Comparison of ENCODE assay signal across 8 mouse cellular contexts in the genomic region with DNA sequence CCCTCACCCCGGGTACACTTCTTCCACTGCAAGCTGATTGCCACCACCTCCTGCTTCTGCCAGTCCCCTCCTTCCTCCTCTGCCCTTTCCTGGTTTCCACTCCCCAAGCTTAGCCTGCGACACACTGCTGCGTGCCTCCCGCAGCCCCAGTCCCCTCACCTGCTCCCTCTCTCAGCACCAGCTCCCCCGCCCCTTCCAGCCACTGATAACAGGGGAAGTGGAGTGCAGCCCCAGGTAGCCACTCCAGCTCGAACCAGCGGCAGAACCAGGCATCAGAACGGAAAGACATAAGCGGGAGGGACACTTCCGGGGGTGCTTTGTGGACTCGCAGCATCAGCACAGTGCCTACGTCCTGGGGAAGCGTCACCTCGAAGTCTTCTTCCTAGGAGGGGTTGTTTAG. TPM values are rescaled to one million over a fixed set of nuclear protein-coding genes. Genes with fewer than 3 reads are reported as not detected.
DNase-seq lines count a peak whose midpoint lies in the region; ATAC-seq and TF ChIP-seq lines count a peak whose summit lies in the region.

No protein-coding gene starts in this region.

- no peak for TF ChIP-seq POLR2A in testis, adult 2 months (IDR thresholded peaks at IDR 0.05; ENCODE audit: control insufficient read depth, low read depth, low read length)

- peak overlapping the region; percentile 60 for H3K4me2 ChIP-seq in intestine, postnatal 0 days (replicated peaks; ENCODE audit: low read depth)

- whole genome bisulfite sequencing in intestine, postnatal 0 days: 1% methylated on average over 14 of the region's 14 CpGs

- H3K27ac ChIP-seq in testis, adult 2 months (ENCODE audit: control insufficient read depth, insufficient read depth, low read depth, low read length): no peak overlapping the region
- H3K27ac ChIP-seq in intestine, postnatal 0 days (ENCODE audit: low read depth, low read length): no peak overlapping the region

- no peak for TF ChIP-seq CTCF in testis, adult 2 months (IDR thresholded peaks at IDR 0.05; ENCODE audit: control insufficient read depth, insufficient read depth, insufficient replicate concordance, low read depth, low read length)
- no peak for TF ChIP-seq CTCF in intestine, postnatal 0 days (IDR thresholded peaks at IDR 0.05; ENCODE audit: low read depth)

- H3K9ac ChIP-seq in intestine, postnatal 0 days (ENCODE audit: low read depth, low read length): no peak overlapping the region

- peaks cover 5% of the 10 kb centered on the region for H3K4me1 ChIP-seq in testis, adult 2 months (ENCODE audit: control insufficient read depth, insufficient read depth, low read length)
- no peaks in the 10 kb centered on the region for H3K4me1 ChIP-seq in intestine, postnatal 0 days (replicated peaks; ENCODE audit: control insufficient read depth, insufficient read depth, low read length)

- DNase-seq in cerebellum, postnatal 25 days: peak; percentile 51 to 55
- DNase-seq in cerebellum, adult 9-10 months: no peak
- no peak for DNase-seq in testis, postnatal 14 days (ENCODE audit: low spot score)
- peak; percentile 5 for DNase-seq in splenic B cell, adult 2 months (ENCODE audit: low read depth, low spot score)
- no peak for DNase-seq in right cerebral cortex, postnatal 4 days
- DNase-seq in adipocyte (ENCODE audit: low spot score): no peak

- H3K9me3 ChIP-seq in intestine, postnatal 0 days (ENCODE audit: control insufficient read depth): no peaks in the 10 kb centered on the region

- H3K27me3 ChIP-seq in testis, adult 2 months (ENCODE audit: control insufficient read depth, insufficient read depth, low read length): no peaks in the 10 kb centered on the region
- peaks cover 24% of the 10 kb centered on the region for H3K27me3 ChIP-seq in intestine, postnatal 0 days (replicated peaks; ENCODE audit: control insufficient read depth, insufficient read depth, low read length)
- no peaks in the 10 kb centered on the region for H3K27me3 ChIP-seq in splenic B cell, adult 2 months (ENCODE audit: control insufficient read depth, insufficient read depth, low read length, poor library complexity, severe bottlenecking)

- H3K4me3 ChIP-seq in testis, adult 2 months (ENCODE audit: control insufficient read depth, low read depth, low read length): peak overlapping the region; percentile 37
- H3K4me3 ChIP-seq in intestine, postnatal 0 days (ENCODE audit: low read depth, low read length): peak overlapping the region; percentile 27

- no peaks in the 10 kb centered on the region for H3K36me3 ChIP-seq in testis, adult 2 months (ENCODE audit: control insufficient read depth, insufficient read depth, low read length)
- H3K36me3 ChIP-seq in intestine, postnatal 0 days (ENCODE audit: control insufficient read depth, insufficient read depth): no peaks in the 10 kb centered on the region
- no peaks in the 10 kb centered on the region for H3K36me3 ChIP-seq in splenic B cell, adult 2 months (ENCODE audit: control insufficient read depth, insufficient read depth, low read length, poor library complexity, severe bottlenecking)

- ATAC-seq in intestine, postnatal 0 days: no peak

RNA-seq across cellular contexts. Expression of a gene that starts 0.4 kb away (rescaled TPM):
- 0.05 and 0.06 TPM in 2 replicates for polyA plus RNA-seq in testis, adult 2 months (2012; rRNA removed)
- not detected in 2 replicates for polyA plus RNA-seq in intestine, postnatal 0 days (2015; fragmentation: Nextera tagmentation; extraction: Ambion mirVana)

RNA-seq across cellular contexts. Expression of a gene that starts 39.6 kb away (rescaled TPM):
- 0.16 and 0.17 TPM in 2 replicates for polyA plus RNA-seq in testis, adult 2 months (2012; rRNA removed)
- 0.03 TPM in 1 of 2 replicates, not detected in the other for polyA plus RNA-seq in intestine, postnatal 0 days (2015; fragmentation: Nextera tagmentation; extraction: Ambion mirVana)

RNA-seq across cellular contexts. Expression of a gene that starts 40.4 kb away (rescaled TPM):
- 0.29 and 0.49 TPM in 2 replicates for polyA plus RNA-seq in testis, adult 2 months (2012; rRNA removed)
- 0.08 and 0.13 TPM in 2 replicates for polyA plus RNA-seq in intestine, postnatal 0 days (2015; fragmentation: Nextera tagmentation; extraction: Ambion mirVana)

Comparison
In these comparisons a context has a peak if more than half of its experiments do, and no peak if none do; other contexts are left out.
1. DNase-seq: peak in cerebellum, postnatal 25 days (2 of 2) and splenic B cell, adult 2 months (single experiment); none in cerebellum, adult 9-10 months (single experiment), testis, postnatal 14 days (single experiment), right cerebral cortex, postnatal 4 days (single experiment) and adipocyte (single experiment).